8 mouse cellular contexts compared by ENCODE assay signal in the genomic region with DNA sequence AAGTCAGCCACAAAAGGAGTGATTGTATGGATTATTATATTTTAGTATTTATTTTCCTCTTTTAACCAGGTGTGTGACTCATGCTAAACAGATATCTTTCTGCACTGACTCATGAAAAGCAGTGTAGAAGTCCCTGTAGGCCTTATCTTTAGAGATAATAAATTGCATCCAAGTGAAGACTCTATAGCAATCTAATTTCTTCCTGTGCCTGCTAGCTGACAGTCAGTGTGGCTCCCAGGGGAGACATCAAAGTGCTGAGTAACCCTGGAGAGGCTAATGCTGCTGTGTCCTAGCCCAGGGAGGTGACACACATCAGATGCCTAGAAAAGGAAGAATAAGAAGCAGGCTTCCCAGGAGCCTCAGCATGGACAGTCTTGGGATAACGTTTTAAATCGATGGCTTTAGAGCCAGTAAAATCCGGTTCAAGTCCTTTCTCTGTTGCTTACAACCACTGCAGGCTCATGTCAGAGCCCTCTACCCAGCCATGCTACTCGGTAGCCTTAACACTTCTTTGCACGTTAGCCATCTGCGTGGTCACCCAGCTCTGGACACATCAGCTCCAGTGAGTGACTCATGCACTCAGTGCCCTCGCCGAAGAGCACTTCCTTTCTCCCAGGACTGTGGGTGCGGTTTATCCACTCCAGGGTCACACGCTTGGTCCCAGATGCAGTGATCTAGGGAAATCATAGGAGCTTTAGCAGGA. TPM values are rescaled to one million over a fixed set of nuclear protein-coding genes. Genes with fewer than 3 reads are reported as not detected.
DNase-seq lines count a peak whose midpoint lies in the region; ATAC-seq and TF ChIP-seq lines count a peak whose summit lies in the region.
"Had no signal": no experiment of that assay in that cellular context is flagged by ENCODE, and none has a peak within 500 bp of the region (broad histone marks: within the 10 kb centered on the region; RNA-seq: fewer than 3 reads in every experiment).

No protein-coding gene starts in this region.

- no peak for TF ChIP-seq CTCF in C2C12 (IDR thresholded peaks at IDR 0.05; ENCODE audit: control insufficient read depth, insufficient read depth, insufficient read length)

- no peak overlapping the region for H3ac ChIP-seq in C2C12 (ENCODE audit: control insufficient read depth, insufficient read length, low read depth)

- H3K79me2 ChIP-seq in C2C12 (ENCODE audit: control insufficient read depth, insufficient read depth), result no peaks in the 10 kb centered on the region

- WGBS in hindbrain, embryonic 13.5 days, result 81% methylated on average over 10 of the region's 10 CpGs
- 77% methylated on average over 10 of the region's 10 CpGs for WGBS in forebrain, embryonic 14.5 days

- no peak overlapping the region for H3K4me3 ChIP-seq in C2C12 (ENCODE audit: insufficient read depth, poor library complexity, severe bottlenecking)
- no peak overlapping the region for H3K4me3 ChIP-seq in hindbrain, embryonic 13.5 days
- no peak overlapping the region for H3K4me3 ChIP-seq in forebrain, embryonic 14.5 days (ENCODE audit: low read depth, low read length)
- H3K4me3 ChIP-seq: limb, embryonic 12.5 days had no signal

- H3K9me3 ChIP-seq in hindbrain, embryonic 13.5 days, result no peaks in the 10 kb centered on the region
- H3K9me3 ChIP-seq in forebrain, embryonic 14.5 days (replicated peaks; ENCODE audit: control insufficient read depth, low read length), result no peaks in the 10 kb centered on the region
- H3K9me3 ChIP-seq: limb, embryonic 12.5 days had no signal

- H3K36me3 ChIP-seq in C2C12 (ENCODE audit: control insufficient read depth, insufficient read depth), result no peaks in the 10 kb centered on the region
- H3K36me3 ChIP-seq in hindbrain, embryonic 13.5 days, result no peaks in the 10 kb centered on the region
- H3K36me3 ChIP-seq in forebrain, embryonic 14.5 days (ENCODE audit: control insufficient read depth, insufficient read depth, low read length), result no peaks in the 10 kb centered on the region
- H3K36me3 ChIP-seq: limb, embryonic 12.5 days had no signal

- no peaks in the 10 kb centered on the region for H3K79me3 ChIP-seq in C2C12 (ENCODE audit: low read depth)

- peak; percentile 82 for DNase-seq in 3T3-L1 (ENCODE audit: low read depth, low spot score)
- DNase-seq in mesoderm, embryonic 11.5 days (ENCODE audit: low read depth, low spot score), result peak; percentile 20
- no peak for DNase-seq in forebrain, embryonic 14.5 days (ENCODE audit: low spot score)
- DNase-seq in testis, postnatal 10 days (ENCODE audit: low spot score), result no peak
- DNase-seq in urinary bladder, postnatal 36 days (ENCODE audit: low spot score in 2 of 2), result no peak

- 0 out of 2 replicates have a peak, but pooled peaks have one; percentile 52 for ATAC-seq in hindbrain, embryonic 13.5 days (ENCODE audit: low FRiP score)
- no peak for ATAC-seq in forebrain, embryonic 14.5 days

- H3K4me1 ChIP-seq in hindbrain, embryonic 13.5 days (replicated peaks), result peaks cover 15% of the 10 kb centered on the region
- H3K4me1 ChIP-seq in forebrain, embryonic 14.5 days (ENCODE audit: control insufficient read depth, insufficient read depth, low read length), result no peaks in the 10 kb centered on the region

- H3K9ac ChIP-seq in hindbrain, embryonic 13.5 days, result no peak overlapping the region
- no peak overlapping the region for H3K9ac ChIP-seq in forebrain, embryonic 14.5 days (ENCODE audit: low read length)
- H3K9ac ChIP-seq: limb, embryonic 12.5 days had no signal

- no peak overlapping the region for H3K4me2 ChIP-seq in hindbrain, embryonic 13.5 days
- no peak overlapping the region for H3K4me2 ChIP-seq in forebrain, embryonic 14.5 days (ENCODE audit: low read length)
- H3K4me2 ChIP-seq: limb, embryonic 12.5 days had no signal

- H3K27me3 ChIP-seq in C2C12 (ENCODE audit: control insufficient read depth, insufficient read depth, insufficient read length), result no peaks in the 10 kb centered on the region
- no peaks in the 10 kb centered on the region for H3K27me3 ChIP-seq in hindbrain, embryonic 13.5 days
- no peaks in the 10 kb centered on the region for H3K27me3 ChIP-seq in forebrain, embryonic 14.5 days (replicated peaks; ENCODE audit: control insufficient read depth, insufficient read depth, low read length)

- peak overlapping the region; percentile 14; the same call in 1 of the 2 replicates for H3K27ac ChIP-seq in hindbrain, embryonic 13.5 days
- H3K27ac ChIP-seq in forebrain, embryonic 14.5 days (ENCODE audit: low read depth, low read length), result no peak overlapping the region
- H3K27ac ChIP-seq: limb, embryonic 12.5 days had no signal

TF ChIP-seq in C2C12, 6 proteins besides CTCF, POLR2A, EP300 and RAD21:
- TF ChIP-seq USF1 (IDR thresholded peaks at IDR 0.05; ENCODE audit: low read depth) (no peak), CEBPB (IDR thresholded peaks at IDR 0.05; ENCODE audit: low read depth) (no peak), MYOG (IDR thresholded peaks at IDR 0.05; ENCODE audit: control insufficient read depth, extremely low read depth, insufficient read length) (no peak), FOSL1 (IDR thresholded peaks at IDR 0.05; ENCODE audit: insufficient read depth, low read length, poor library complexity, severe bottlenecking) (peak; percentile 78), MAX (IDR thresholded peaks at IDR 0.05) (no peak), MYOD1 (IDR thresholded peaks at IDR 0.05; ENCODE audit: control insufficient read depth, insufficient read length, low read depth) (peak; percentile 38)
TF ChIP-seq in C2C12: peak in this region for 2.

RNA-seq across cellular contexts. Expression of a gene that starts 35.9 kb away (rescaled TPM):
- 15.1 TPM for polyA plus RNA-seq in C2C12 (2012; fragmentation: generic; extraction: Trizol)
- polyA plus RNA-seq in hindbrain, embryonic 13.5 days (2015; fragmentation: Nextera tagmentation; extraction: Ambion mirVana), result 23.2 and 24.9 TPM in 2 replicates
- polyA plus RNA-seq in forebrain, embryonic 14.5 days (2014; fragmentation: Nextera tagmentation; extraction: Ambion mirVana), result 31.0 and 31.9 TPM in 2 replicates

Comparison
In these comparisons a context has a peak if more than half of its experiments do, and no peak if none do; other contexts are left out.
1. DNase-seq: peak in 3T3-L1 (single experiment) and mesoderm, embryonic 11.5 days (single experiment); none in forebrain, embryonic 14.5 days (single experiment), testis, postnatal 10 days (single experiment) and urinary bladder, postnatal 36 days (0 of 2).